Mouse (Mus musculus) embryonic facial prominence, embryonic 11.5 days (tissue): ENCODE data around the gene Ephb6. TPM values are rescaled to one million over a fixed set of nuclear protein-coding genes. Genes with fewer than 3 reads are reported as not detected.
A peak's percentile ranks its signal among the peaks of the same experiment; 100 is the strongest.

ENCODE experiments used
- ATAC-seq: fragments of 200-750 bp; cut with Nextera tagmentation; replicated peaks from 2 replicates; pipeline ENCODE4 v1.8.0; 2017; ENCODE audit warnings: low read depth; ENCODE audit not compliant: insufficient number of reproducible peaks, low FRiP score, low TSS enrichment
- DNase-seq: peaks from one replicate; pipeline ENCODE4 v3.0.0-alpha.2; 2015; ENCODE audit warnings: low spot score
- H3K27ac ChIP-seq: fragments of 300-500 bp; sonication (generic); replicated peaks from 2 replicates; pipeline ENCODE4 v1.5.1; 2014; ENCODE audit warnings: mild to moderate bottlenecking, low read depth, low read length, control low read depth
- H3K27me3 ChIP-seq: fragments of 300-500 bp; sonication (generic); 2 replicates; pipeline ENCODE4 v1.6.1; 2014; ENCODE audit warnings: mild to moderate bottlenecking, low read length, moderate library complexity, mixed read lengths; ENCODE audit not compliant: control insufficient read depth, insufficient read depth
- H3K36me3 ChIP-seq: fragments of 300-500 bp; sonication (generic); replicated peaks from 2 replicates; pipeline ENCODE4 v1.6.1; 2014; ENCODE audit warnings: low read depth, mild to moderate bottlenecking, low read length, moderate library complexity, mixed read lengths; ENCODE audit not compliant: control insufficient read depth, insufficient read depth
- H3K4me1 ChIP-seq: fragments of 300-500 bp; sonication (generic); 2 replicates; pipeline ENCODE4 v1.6.1; 2014; ENCODE audit warnings: low read length, mixed read lengths; ENCODE audit not compliant: control insufficient read depth, insufficient read depth
- H3K4me2 ChIP-seq: fragments of 300-500 bp; sonication (generic); 2 replicates; pipeline ENCODE4 v1.6.1; 2014; ENCODE audit warnings: low read depth, mild to moderate bottlenecking, control low read depth, low read length, moderate library complexity
- H3K4me3 ChIP-seq: fragments of 300-500 bp; sonication (generic); 2 replicates; pipeline ENCODE4 v1.5.1; 2014; ENCODE audit warnings: low read depth, low read length, control low read depth
- H3K9ac ChIP-seq: fragments of 300-500 bp; sonication (generic); replicated peaks from 2 replicates; pipeline ENCODE4 v1.6.1; 2014; ENCODE audit warnings: mild to moderate bottlenecking, control low read depth, low read length
- H3K9me3 ChIP-seq: fragments of 300-500 bp; sonication (generic); replicated peaks from 2 replicates; pipeline ENCODE4 v1.6.1; 2016; ENCODE audit warnings: mild to moderate bottlenecking, low read length, inconsistent platforms, mixed read lengths; ENCODE audit not compliant: control insufficient read depth
- WGBS: fragments of 180-500 bp; shearing (Covaris S2); extraction: QIAGEN DNeasy Blood & Tissue Kit; methylation state at CpG from one replicate; pipeline ENCODE4 v1.1.7; 2014; 5-methylcytosine and 5-hydroxymethylcytosine counted together
- polyA plus RNA-seq: library from polyadenylated mRNA; unstranded; fragments of >200 nt; fragmentation: Nextera tagmentation; extraction: Ambion mirVana; gene quantifications from 2 replicates; pipeline ENCODE4 v1.2.1, GENCODE M21; 2014

The Ephb6 gene
- polyA plus RNA-seq, 1 experiment from 2014 or later, result 11.7 TPM

DNA sequence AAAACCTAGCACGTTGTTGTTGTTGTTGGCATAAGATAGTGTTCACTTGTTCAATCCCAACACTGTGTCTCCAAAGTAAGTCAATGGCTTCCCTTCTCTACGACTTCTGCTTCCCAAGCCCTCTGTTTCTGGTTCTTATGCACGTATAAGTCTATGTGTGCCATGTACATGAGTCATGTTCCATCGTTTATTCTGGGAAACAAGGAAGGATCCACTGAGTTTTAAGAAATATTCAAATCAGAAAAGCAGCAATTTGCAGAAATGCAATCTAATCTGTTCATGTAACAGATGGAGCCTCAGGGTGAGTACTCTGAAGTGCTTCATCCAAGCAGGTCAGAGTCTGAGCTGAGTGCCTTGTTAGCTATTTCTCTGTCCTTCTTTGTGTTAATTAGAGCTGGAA, 26.3 kb downstream of the Ephb6 start:
- H3K4me3 ChIP-seq, result no peak overlapping the region
- 85% methylated on average over 4 of the region's 4 CpGs for WGBS

DNA sequence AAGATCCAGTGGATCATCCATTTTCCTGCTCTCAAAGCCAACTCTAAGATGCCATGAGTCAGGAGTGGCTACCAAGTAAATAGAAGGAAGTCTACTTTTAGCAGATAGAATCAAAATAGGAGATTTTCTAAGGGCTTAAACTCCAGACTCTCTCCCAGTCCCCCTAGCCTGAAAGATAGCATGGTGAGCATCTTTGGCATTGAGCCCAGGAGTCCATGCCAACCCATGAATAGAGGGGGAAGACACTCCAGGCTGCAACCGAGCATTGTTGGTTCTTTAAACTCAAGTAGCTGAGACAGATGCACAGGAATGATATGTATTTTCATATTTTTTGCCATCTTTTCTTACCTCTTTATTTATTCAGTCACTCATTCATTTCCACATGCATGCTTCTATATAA, 29.9 kb downstream of the Ephb6 start:
- no peak overlapping the region for H3K27ac ChIP-seq
- ATAC-seq (no peak), DNase-seq (no peak)
- H3K4me2 ChIP-seq, result no peak overlapping the region
- no peaks in the 10 kb centered on the region for H3K9me3 ChIP-seq
- H3K9ac ChIP-seq, result no peak overlapping the region
- no peak overlapping the region for H3K4me3 ChIP-seq
- no peaks in the 10 kb centered on the region for H3K27me3 ChIP-seq
- H3K36me3 ChIP-seq, result no peaks in the 10 kb centered on the region
- no peaks in the 10 kb centered on the region for H3K4me1 ChIP-seq
- WGBS, result 67% methylated on average over 1 of the region's 1 CpGs

More for the DNA sequence above, 26.3 kb downstream of the Ephb6 start:
- no peak overlapping the region for H3K27ac ChIP-seq
- no peaks in the 10 kb centered on the region for H3K4me1 ChIP-seq
- H3K36me3 ChIP-seq, result no peaks in the 10 kb centered on the region
- no peak overlapping the region for H3K9ac ChIP-seq
- H3K27me3 ChIP-seq, result no peaks in the 10 kb centered on the region
- ATAC-seq (no peak), DNase-seq (no peak)
- H3K4me2 ChIP-seq, result no peak overlapping the region
- H3K9me3 ChIP-seq, result no peaks in the 10 kb centered on the region

DNA sequence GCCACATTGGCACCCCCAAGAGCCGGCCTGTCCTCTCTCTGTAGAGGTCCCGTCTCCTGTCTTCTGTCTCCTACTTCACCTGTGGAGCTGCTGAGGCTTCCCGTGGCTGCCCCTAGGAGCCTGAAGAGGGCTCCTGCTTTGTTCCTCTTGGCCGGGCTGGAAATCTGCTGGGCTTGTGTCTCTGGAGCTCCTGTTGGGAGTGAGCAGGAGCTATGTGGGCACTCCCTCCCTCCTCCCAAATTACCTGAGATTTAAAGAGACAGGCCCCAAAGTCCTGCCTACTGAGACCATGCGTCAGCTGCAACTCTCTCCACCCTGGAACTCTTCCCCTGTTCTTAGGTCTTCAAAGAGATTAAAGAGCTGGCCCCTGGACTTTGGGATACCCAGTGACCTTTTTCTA, 30.9 kb downstream of the Ephb6 start, which contains the start of gene Trpv6:
Gene Trpv6, minus strand, starts transcription at position 228 of the 400 bp plus-strand sequence.
- no peak within 1 kb of the TSS for H3K4me3 ChIP-seq
- no peak for DNase-seq
- no peaks in the 10 kb centered on the region for H3K9me3 ChIP-seq
- no peaks in the 10 kb centered on the region for H3K4me1 ChIP-seq
- 13% methylated on average over 5 of the region's 5 CpGs for WGBS
- ATAC-seq, result no peak
- no peak within 1 kb of the TSS for H3K9ac ChIP-seq
- no peaks in the 10 kb centered on the region for H3K27me3 ChIP-seq
- no peaks in the 10 kb centered on the region for H3K36me3 ChIP-seq
- H3K4me2 ChIP-seq, result no peak within 1 kb of the TSS
- no peak within 1 kb of the TSS for H3K27ac ChIP-seq

DNA sequence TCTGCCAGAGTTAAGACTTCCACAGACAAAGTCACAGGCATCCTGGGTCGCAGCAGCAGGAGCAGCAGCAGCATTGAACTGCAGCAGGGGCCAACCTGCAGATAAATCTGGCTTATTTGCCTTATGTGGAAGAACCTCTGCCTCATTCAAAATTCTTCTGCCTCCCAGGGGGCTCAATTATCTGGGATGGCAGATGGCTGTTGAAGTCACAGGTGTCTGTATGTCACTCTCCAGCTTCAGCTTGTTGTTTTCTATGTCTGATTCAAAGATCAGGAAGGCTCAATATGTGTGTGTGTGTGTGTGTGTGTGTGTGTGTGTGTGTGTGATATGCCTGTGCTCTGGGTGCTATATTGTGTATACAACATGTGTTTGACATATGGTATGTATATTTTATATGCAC, 32.1 kb downstream of the Ephb6 start:
- Histone ChIP-seq H3K4me2 (no peak overlapping the region), H3K36me3 (no peaks in the 10 kb centered on the region), H3K4me1 (no peaks in the 10 kb centered on the region), H3K9me3 (no peaks in the 10 kb centered on the region), H3K9ac (no peak overlapping the region), H3K4me3 (no peak overlapping the region), H3K27me3 (no peaks in the 10 kb centered on the region), H3K27ac (no peak overlapping the region)
- DNase-seq, result no peak
- WGBS, result 14% methylated on average over 1 of the region's 1 CpGs
- ATAC-seq, result no peak

DNA sequence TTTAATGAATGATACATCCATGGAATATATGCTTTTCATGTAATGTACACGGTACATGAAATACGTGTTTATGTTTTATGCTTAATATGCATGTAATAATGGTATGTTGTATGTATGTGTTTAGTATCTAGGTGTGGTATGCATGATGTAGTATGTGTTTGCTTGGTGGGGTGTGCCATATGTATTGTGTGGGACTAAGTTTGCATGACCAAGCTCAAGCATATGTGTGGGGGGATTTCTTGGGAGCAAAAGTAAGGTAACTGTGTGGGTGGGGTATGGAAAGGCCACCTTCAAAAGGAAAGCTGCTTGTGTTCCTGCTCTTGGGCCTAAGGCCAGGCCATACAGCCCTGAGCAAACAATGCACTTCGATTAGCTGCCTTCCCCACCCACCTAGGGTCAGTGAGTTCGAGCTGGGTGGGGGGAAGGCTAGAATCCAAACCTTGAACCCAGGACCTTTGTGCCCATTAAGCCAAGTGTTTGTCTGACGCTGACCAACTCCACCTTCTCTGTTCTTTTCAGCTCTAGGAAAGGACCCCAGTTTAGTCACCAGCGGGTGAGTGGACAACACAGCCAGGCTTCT, 32.7 kb downstream of the Ephb6 start:
- Histone ChIP-seq H3K4me2 (no peak overlapping the region), H3K4me3 (no peak overlapping the region), H3K9me3 (no peaks in the 10 kb centered on the region), H3K27ac (no peak overlapping the region), H3K27me3 (no peaks in the 10 kb centered on the region), H3K36me3 (no peaks in the 10 kb centered on the region), H3K4me1 (no peaks in the 10 kb centered on the region), H3K9ac (no peak overlapping the region)
- ATAC-seq (no peak), DNase-seq (no peak)
- 83% methylated on average over 6 of the region's 6 CpGs for WGBS

DNA sequence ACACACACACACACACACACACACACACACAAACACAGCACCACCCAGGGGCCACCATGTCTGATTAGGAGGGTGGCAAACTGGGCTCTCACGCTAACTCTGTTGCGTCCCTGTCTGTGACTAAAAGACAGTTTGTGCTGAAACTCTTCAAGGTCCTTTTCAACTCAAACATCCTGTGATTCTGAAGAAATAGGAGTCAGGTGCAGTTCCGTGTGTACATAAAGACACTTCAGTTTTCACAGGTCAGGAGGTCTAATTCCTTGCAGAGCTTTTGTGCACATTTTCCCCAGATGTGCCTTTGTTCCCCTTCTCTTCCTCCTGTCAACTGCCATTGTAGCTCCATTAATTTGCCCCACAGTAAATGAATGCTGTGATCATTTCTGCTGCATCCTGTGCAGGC, 35.2 kb downstream of the Ephb6 start:
- Histone ChIP-seq H3K4me2 (no peak overlapping the region), H3K4me3 (no peak overlapping the region), H3K27me3 (no peaks in the 10 kb centered on the region), H3K9ac (no peak overlapping the region), H3K4me1 (no peaks in the 10 kb centered on the region), H3K36me3 (no peaks in the 10 kb centered on the region), H3K9me3 (no peaks in the 10 kb centered on the region), H3K27ac (no peak overlapping the region)
- DNase-seq (peak; percentile 4), ATAC-seq (no peak)
- WGBS, result 29% methylated on average over 3 of the region's 3 CpGs

DNA sequence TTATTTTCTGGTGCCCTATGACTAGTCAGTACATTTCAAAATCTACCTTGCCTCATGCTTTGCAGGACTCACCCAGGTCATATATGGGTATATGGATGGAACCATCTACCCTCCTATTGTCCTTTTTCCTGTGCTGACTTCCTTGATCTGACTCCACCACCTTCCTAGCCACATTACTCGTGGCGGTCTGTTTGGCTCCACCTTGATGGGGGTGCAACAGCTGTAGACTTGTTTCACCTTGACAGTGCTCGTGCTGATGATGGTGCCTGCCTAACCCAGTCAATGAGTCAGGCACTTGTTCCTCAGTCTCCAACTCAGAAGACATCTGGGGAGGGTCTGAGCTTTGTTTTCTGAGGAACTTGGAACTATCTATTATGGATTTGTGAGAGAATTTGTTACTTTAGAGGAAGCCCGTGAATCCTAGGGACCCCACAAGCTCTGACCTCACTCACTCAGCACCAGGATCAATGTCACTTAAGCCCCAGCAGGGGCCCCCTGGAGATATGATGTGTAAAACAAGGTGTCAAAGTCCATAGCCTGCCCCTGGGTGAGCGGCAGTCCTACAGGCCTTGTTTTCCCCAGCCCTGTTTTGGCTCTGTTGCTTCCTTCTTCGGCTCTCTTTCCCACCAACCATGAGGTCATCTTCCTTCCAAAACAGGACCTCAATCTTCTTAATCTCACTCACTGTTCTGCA, 36.0 kb downstream of the Ephb6 start:
- H3K9me3 ChIP-seq, result no peaks in the 10 kb centered on the region
- no peak overlapping the region for H3K4me2 ChIP-seq
- no peaks in the 10 kb centered on the region for H3K27me3 ChIP-seq
- H3K9ac ChIP-seq, result no peak overlapping the region
- WGBS, result 73% methylated on average over 6 of the region's 6 CpGs
- H3K27ac ChIP-seq, result no peak overlapping the region
- DNase-seq (no peak), ATAC-seq (no peak)
- H3K36me3 ChIP-seq, result no peaks in the 10 kb centered on the region
- H3K4me1 ChIP-seq, result no peaks in the 10 kb centered on the region
- no peak overlapping the region for H3K4me3 ChIP-seq

DNA sequence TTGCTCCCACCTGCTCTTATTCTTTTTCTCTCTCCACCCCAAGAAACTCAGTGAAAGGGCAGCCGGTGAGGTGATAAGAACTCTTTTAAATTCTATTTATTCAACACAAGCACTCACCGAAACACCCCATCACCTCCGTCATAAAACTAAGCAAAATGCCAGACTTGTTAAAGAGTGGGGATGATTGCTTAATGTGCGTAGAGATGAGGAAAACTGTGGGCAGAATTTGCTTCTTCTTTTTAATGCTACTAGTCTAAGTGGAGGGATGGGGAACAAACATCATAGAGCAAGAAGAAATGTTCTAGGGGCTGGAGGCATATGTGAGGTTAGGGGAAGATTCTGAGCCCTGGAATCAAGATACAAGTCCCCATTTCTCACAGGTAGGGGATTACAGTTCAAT, 37.5 kb downstream of the Ephb6 start:
- no peaks in the 10 kb centered on the region for H3K27me3 ChIP-seq
- H3K4me2 ChIP-seq, result no peak overlapping the region
- H3K9ac ChIP-seq, result no peak overlapping the region
- ATAC-seq, result no peak
- H3K4me1 ChIP-seq, result no peaks in the 10 kb centered on the region
- no peak overlapping the region for H3K27ac ChIP-seq
- 92% methylated on average over 4 of the region's 4 CpGs for WGBS
- no peak for DNase-seq
- no peaks in the 10 kb centered on the region for H3K9me3 ChIP-seq
- no peak overlapping the region for H3K4me3 ChIP-seq
- H3K36me3 ChIP-seq, result no peaks in the 10 kb centered on the region
